Mouse (Mus musculus): Measurements from ENCODE around the gene Selenoh.

DNA sequence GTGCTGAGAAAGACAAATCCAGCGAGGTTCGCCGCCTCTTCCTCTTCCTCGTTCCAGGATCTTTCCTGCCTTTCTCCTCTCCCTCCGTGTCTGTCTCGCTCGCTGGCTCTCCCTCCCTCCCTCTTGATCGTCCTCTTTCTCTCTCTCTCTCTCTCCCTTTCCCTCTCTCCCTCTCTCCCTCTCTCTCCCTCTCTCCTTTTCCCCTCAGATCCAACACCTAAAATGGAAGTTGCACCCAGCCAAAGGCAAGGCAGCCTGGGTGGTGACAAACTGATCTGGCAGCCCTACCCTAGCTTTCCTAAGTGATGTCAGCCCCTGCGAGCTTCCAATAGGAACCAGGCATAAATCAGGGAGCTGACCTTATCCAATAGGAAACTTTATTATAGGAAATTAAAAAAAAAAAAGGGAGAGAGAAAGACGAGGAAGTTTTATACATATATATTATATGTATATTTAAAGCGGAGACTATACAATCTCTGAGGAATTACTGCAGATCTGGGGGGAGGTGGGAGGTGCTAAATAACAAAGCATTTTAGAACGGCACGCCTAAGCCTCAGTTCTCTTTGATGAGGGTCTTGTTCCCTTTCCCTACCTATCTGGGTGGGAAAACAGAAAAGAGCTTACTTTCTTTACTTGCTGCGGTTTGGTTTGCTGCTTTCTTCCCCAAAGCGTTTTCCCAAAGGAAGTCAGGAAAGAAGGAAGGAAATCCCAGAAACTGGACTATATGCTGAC is 19.9 kb downstream of the Selenoh start, which contains the start of gene Ctnnd1:
- peak; percentile 78 for TF ChIP-seq POLR2A (IDR thresholded peaks at IDR 0.05; ENCODE audit: control insufficient read depth, low read depth, low read length)
- no peak for TF ChIP-seq CTCF (IDR thresholded peaks at IDR 0.05; ENCODE audit: control insufficient read depth, insufficient read depth, insufficient replicate concordance, low read depth, low read length)
